ENCODE assay signal across 20 mouse cellular contexts in the genomic region with DNA sequence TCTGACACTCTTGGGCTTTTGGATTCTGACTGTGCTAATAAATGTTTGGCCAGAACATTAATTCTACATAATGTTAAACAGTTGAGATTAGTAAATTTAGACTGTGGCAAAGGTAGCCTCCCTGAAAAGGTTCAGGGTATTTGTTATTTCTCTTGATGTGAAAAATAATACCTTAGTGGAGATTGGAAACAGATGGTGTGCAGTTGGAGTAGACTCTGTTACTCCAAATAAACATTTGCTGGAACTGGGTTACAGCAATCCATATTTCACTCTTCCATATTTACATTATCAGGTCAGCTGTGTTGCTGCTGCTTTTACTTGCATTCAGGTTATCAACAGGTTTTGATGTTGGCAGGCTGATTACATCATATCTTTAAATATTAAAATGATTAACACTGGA. TPM values are rescaled to one million over a fixed set of nuclear protein-coding genes. Genes with fewer than 3 reads are reported as not detected.
"Had no signal": no experiment of that assay in that cellular context is flagged by ENCODE, and none has a peak within 500 bp of the region (broad histone marks: within the 10 kb centered on the region; RNA-seq: fewer than 3 reads in every experiment).

No protein-coding gene starts in this region.

- H3K27me3 ChIP-seq: limb, embryonic 15.5 days; liver, embryonic 12.5 days; neural tube, embryonic 13.5 days; stomach, embryonic 15.5 days had no signal

- H3K9me3 ChIP-seq: limb, embryonic 15.5 days; liver, embryonic 12.5 days; neural tube, embryonic 13.5 days; stomach, embryonic 15.5 days had no signal

- H3K9ac ChIP-seq: limb, embryonic 15.5 days; liver, embryonic 12.5 days; lung, embryonic 14.5 days; neural tube, embryonic 13.5 days; stomach, embryonic 15.5 days had no signal

- DNase-seq: kidney, postnatal 10 days; kidney, postnatal 4 days; lung, embryonic 14.5 days; lung, postnatal 10 days; lung, postnatal 4 days; right cerebral cortex, postnatal 14 days; thymus, adult 2 months; thymus, postnatal 36 days had no signal

- H3K4me1 ChIP-seq: limb, embryonic 15.5 days; liver, embryonic 12.5 days; neural tube, embryonic 13.5 days had no signal

- H3K27ac ChIP-seq: left cerebral cortex, adult 2 months; limb, embryonic 15.5 days; liver, embryonic 12.5 days; neural tube, embryonic 13.5 days; stomach, embryonic 15.5 days had no signal

- H3K36me3 ChIP-seq: limb, embryonic 15.5 days; liver, embryonic 12.5 days; neural tube, embryonic 13.5 days; stomach, embryonic 15.5 days had no signal

- ATAC-seq: liver, embryonic 12.5 days; midbrain, embryonic 16.5 days had no signal

- H3K4me3 ChIP-seq: left cerebral cortex, adult 2 months; limb, embryonic 15.5 days; liver, embryonic 12.5 days; neural tube, embryonic 13.5 days; stomach, embryonic 15.5 days had no signal

- H3K4me2 ChIP-seq: limb, embryonic 15.5 days; liver, embryonic 12.5 days; lung, embryonic 14.5 days; midbrain, embryonic 11.5 days; neural tube, embryonic 13.5 days; stomach, embryonic 15.5 days had no signal

RNA-seq across cellular contexts. Expression of a gene that starts 55.1 kb away (rescaled TPM):
- total RNA-seq: megakaryocyte, adult 5-6 weeks had no signal

RNA-seq across cellular contexts. Expression of a gene that starts 59.8 kb away (rescaled TPM):
- total RNA-seq: layer of hippocampus, postnatal 25 days; left cerebral cortex, adult 2 months; left cerebral cortex, postnatal 14 days had no signal
- polyA plus RNA-seq: kidney, embryonic 14.5 days; liver, embryonic 16.5 days; midbrain, embryonic 11.5 days had no signal
